Mouse (Mus musculus): ENCODE data around the gene Ipcef1.

The Ipcef1 gene

DNA sequence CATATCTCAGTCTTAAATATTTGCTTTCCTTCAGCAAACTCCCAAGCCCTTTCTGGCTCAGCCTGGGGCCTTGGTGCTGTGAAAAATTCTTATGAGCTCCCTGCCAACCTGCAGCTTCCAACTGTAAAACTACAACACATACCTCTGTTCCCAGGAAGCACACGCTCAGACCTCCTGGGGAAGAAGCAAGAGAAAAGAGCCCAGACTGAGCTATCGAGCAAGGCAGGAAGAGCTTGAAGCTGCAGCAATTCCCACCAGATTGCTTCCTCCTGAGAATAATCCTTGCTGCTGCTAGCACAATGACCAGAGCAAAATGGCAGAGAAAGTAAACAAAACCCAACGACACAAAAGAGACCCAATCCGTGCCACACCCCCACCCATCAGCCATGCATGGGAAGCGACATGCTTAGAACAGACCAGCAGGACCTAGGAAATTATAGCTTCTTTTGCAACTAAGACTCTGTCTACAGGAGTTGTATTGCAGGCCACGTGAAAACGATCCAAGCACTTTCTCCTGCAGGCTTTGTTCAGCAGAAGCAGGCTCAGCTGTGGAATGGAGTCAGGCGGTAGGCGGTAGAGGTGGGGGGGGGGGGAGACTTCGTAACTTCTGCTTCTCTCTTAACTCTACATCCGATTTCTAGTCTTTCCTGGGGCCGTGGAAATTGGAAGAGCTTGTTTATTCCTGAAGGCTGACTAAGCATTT is at the start of gene Ipcef1:
Gene Ipcef1, minus strand, starts transcription at position 164 of the 703 bp plus-strand sequence.
- CTCF ChIA-PET = no interaction called here

DNA sequence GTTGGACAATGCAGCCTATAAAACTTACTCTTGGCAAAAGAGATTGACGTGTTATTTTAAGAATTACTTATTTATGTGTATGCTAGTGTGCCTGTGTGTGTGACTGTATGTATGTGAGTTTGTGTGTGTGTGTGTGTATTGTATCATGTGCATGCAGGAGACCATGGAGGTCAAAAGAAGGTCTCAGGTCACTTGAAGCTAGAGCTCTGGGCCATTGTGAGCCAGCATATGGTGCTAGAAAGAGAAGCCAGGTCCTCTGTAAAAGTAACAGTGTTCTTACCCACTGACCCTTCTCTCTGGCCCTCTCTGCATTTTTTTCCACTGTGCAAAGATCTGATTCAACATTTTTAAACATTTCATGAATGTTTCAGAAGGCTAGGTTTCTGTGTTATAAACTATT is 25.7 kb upstream of the Ipcef1 start:
- CTCF ChIA-PET = no interaction called here

DNA sequence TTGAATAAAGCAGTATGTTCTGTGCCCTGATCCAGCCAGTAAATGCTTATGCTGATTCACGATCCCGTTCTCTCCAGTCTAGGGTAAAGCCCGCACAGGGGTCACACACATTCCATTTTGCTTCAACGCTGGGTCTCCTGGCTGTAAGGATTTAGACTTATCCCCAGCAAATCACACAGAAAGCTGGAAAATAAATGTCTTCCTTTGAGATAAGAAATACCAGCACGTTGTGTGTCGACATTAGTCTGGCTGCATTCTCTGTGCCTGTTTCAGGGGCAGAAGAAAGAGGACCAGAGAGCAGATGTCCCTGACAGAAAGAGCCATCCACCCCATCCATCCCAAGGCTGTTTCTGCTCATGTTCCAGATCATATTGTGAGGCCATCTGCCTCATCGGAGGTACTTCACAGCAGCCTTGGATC is 25.1 kb upstream of the Ipcef1 start:
- CTCF ChIA-PET = no interaction called here

DNA sequence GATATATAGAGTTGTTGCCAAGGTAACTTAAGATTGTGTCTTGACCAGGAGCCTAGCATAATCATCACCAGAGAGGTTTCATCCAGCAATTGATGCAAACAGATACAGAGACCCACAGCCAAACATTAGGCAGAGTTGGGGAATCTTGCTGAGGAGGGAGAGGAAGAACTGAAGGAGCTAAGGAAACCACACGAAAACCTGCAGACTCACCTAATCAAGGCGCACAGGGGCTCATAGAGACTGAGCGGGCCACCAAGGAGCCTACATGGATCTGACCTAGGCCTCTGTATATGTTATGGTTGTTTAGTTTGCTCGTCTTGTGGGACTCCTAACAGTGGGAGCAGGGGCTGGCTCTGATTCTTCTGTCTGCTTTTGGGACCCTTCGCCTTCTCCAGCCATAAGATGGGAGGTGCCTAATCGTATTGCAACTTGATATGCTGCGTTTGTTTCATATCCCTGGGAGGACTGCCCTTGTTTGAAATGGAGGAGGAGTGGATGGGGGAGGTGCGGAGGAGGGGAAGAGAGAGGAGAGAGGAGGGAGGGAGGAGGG is 24.5 kb upstream of the Ipcef1 start:
- CTCF ChIA-PET = no interaction called here

DNA sequence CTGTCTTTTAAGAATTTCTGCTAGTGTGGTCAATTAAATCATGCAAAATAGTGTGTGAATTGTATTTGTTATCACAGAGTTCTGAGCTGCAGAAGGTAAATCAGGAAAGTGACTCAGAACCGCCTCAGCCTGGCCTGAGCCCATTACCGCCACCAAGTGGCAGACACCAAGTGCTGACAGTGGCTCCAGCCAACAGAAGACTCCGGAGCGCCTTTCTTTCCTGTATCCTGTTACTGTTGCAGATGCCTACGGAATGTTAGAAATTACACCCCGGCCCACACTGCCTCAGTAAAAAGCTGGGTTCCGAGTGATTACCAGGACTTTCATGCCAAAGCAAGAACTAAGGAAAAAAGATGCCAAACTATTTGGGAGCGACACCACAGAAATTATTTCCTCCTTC is 23.9 kb upstream of the Ipcef1 start:
- CTCF ChIA-PET = no interaction called here

DNA sequence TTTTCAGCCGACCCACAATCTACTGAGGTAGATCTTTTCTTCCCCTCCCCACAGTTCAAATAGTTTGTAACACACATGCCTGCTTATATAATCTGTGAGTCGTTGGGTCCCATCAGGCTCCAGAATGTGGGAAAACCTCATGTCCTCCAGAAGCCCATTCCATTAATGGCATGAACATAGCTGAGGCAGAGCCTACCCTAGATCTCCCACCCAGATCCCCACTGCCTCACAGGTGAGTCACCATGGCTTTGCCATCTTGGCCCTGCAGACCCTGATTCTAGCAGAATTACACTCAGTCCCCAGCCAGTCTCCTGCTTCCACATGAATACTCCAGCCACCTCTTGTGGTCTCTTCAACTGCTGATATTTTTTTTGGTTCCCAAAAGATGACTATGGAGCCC is 23.4 kb upstream of the Ipcef1 start:
- CTCF ChIA-PET = no interaction called here

DNA sequence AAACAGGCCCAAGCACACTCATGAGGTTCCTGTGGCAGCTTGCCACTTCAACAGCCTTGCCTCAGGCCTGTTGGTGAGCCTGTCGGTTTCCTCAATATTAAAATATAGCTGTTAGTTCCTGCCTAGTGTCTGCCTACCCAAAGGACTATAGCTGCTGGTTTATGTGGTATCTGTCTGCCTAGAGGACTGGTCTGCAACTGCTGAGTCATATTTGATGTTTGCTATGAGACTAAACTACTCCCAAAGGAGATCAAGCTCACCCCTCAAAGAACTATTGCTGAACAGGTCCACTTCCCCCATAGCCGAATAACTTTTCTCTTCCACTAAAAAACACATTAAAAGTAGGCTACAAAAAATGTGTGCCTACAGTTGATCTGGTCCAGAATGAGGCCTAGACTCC is 22.0 kb upstream of the Ipcef1 start:
- CTCF ChIA-PET = no interaction called here

DNA sequence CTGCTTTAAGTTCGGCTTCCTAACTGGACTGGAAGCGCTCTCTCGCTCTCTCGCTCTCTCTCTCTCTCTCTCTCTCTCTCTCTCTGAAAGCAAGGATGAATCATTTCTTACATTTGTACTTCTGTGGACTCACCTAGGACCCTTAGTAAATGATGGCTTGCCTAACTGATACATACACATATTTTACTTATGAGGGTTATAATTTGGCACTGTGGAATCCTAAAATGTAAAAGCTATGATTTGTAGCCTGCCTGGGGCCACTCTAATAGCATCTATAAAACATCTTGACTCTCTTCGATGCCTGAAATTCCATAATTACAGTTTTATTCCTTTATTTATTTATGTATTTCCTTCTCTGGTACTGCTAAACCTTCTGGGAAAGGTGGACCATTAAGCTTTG is 18.6 kb upstream of the Ipcef1 start:
- CTCF ChIA-PET = no interaction called here

DNA sequence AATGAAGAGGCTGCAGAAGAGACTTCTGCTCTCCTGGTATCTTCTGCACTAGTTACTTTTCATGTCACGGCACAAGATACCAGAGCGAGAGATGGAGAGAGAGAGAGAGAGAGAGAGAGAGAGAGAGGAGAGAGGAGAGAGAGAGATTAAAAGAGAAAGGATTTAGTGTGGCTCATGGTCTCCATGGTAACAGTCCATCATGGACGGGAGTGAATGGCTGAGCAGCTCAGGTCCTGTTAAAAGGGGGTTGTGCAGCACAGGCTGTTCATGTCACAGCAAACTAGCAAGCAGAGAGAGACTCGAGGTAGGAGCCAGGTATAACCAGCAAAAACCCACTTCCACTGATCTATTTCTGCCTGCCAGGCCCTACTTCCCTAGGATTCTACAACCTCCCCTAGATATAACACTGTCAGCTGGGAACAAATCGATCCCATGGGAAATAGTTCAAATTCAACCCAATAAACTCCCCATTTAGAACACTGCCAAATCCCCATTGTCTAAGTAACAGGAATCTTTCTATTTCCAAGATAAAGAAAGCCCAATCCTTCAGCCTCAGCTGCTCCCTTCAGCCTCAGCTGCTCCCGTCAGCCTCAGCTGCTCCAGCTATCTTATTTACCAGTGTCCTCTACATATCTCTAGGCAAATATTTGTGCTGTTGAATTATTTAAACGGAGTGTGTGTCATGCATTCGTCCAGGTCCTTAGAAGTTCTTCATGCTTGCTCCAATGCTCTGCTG is 18.0 kb upstream of the Ipcef1 start:
- CTCF ChIA-PET = no interaction called here

DNA sequence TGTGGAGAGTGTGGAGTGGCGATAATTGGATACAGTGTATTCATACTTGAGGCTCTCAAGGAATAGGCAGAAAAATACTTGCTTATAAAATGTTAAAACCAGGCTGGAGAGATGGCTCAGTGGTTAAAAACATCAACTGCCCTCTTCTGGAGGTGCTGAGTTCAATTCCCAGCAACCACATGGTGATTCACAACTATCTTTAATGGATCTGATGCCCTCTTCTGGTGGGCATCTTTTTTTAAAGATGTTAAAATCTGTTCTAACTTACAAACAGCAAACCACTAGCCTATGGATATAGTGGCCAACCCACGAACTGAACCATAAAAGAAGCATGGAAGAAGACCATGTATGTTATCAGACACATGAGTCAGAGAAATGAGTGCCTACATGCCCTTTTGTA is 16.8 kb upstream of the Ipcef1 start:
- CTCF ChIA-PET = no interaction called here

DNA sequence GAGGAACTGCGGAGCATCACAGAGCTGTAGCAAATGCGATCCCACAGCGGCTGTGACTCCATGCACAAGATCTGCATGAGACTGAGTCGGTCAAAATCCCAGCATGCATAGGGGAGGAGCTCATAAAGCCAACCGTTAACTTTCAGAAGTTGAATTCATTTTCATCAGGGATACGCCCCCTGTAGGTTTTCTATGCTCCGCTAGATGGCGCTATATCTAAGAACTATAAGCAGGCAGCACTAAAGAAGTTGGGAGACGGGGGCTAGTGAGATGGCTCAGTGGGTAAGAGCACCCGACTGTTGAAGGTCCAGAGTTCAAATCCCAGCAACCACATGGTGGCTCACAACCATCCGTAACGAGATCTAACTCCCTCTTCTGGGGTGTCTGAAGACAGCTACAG is 16.3 kb upstream of the Ipcef1 start:
- CTCF ChIA-PET = no interaction called here

DNA sequence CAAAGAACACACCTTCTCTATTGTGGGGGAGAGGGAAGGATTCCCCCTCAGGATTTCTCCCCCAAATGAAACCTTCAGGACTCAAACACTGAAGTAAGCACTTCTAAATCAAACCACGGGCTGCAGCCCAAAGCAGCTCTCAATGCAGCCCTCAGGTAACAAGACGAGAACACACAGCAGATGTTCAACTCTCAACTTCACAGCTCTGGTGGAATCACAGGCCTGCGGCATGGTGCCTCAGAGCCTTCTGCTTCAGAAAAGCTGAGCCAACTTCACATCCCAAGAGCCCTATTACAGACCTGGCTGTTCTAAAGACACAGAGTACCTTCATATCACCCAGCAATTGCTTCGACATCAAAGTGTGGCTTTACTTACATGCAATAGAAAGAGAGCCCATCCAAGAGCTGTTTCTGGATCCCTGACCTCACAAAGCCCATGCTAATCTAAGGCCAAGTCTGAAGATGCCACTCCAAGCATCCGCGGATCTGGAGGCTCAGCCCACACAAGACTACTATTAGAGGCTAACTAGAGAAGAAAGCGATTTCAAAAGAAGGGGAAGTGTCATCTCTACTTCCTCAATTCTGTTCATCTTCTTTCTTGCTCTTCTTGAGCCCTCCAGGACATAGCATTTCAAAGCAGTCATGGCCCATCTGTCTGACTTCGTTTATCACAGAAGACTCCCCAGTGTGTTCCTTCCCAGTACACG is 11.6 kb upstream of the Ipcef1 start:
- CTCF ChIA-PET = interaction anchor here (0.6 kb wide), 1 partner anchor 174 kb away, joined by 3 read pairs; no protein-coding TSS in a partner anchor

DNA sequence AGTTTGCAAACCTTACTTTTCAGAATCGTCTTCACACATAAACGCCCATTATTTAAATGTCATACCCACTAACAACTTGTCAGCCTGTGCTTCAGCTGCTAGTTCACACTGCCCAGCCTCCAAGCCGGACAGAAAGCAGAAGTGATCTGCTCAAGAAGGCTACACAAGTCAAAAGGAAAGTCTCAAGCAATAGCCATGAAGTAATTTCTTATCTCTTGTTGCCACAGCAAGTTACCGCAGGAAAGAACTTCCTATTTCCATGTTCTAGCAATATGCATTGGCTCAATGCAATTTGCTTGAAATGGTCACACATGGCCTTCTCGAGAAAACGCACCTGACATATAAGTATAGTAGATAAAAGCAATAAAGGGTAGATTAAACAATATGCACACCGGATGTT is 10.7 kb upstream of the Ipcef1 start:
- CTCF ChIA-PET = no interaction called here

DNA sequence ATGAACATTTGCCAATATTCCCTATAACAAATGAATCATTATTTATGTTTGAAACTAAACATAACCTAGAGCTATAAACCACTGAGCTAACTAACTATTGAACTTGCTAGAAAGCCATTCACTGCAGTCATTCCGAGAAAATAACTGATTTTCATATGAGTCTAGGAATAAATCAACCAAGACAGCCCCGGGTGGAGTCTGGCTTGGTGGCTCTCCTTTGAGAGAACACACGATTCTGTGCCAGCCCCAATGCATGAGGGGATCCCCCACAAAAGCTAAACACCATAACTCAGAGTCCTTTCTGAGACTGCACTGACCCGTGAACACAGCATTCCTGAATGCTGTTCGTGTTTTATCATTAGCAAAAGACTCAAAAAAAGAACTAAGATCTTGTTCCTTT is 8.0 kb upstream of the Ipcef1 start:
- CTCF ChIA-PET = interaction anchor here (0.5 to 0.6 kb wide), 2 partner anchors 77 to 81 kb away, joined by 3 read pairs; no protein-coding TSS in a partner anchor

DNA sequence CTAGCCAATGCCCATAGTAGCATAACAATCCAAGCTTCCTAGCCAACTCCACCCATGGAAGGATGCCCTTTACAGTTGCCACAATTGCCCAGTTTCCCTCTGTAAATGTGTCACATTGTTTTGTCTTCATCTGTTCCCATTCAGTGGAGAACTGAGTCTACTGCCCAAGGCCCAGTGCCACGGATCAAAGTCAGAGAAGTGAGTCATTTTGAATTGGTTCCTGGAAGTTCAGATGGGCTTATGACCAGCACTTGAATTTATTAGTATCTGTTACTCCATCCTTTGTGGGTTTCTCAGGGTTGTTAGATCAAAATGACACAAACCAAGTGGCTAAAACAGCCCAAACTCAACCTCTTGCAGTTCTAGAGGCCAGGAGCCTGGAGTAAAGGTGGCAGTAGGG is 5.3 kb upstream of the Ipcef1 start:
- CTCF ChIA-PET = no interaction called here

DNA sequence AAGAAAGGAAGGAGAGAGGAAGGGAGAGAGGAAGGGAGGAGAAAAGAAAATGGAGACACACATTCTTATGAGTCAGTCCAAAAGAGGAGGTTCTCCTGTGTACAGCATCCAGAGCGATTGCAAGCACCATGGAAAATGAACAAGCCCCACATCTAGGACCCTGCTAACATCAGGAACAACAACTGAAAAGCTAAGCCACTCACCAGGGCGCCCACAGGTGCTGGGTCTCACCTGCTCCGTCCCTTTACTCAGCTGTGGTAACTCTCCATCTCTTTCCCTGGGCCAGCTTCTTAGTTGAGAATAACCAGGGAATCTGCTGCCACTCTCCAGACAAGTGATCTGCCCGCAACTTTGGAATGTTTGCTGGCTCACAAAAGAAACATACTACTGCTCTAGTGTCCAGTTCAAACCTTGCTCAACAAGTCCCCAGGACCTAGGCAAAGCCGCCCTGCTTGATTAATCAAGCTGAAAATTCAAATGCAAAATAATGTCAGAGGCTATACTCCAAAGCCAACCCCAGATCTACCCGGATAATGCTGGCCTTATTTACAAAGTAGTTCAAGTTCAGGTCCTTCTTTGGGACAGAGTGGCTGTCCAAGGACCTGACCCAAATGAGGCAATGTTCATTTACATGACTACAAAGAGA is 2.4 kb upstream of the Ipcef1 start:
- CTCF ChIA-PET = no interaction called here

DNA sequence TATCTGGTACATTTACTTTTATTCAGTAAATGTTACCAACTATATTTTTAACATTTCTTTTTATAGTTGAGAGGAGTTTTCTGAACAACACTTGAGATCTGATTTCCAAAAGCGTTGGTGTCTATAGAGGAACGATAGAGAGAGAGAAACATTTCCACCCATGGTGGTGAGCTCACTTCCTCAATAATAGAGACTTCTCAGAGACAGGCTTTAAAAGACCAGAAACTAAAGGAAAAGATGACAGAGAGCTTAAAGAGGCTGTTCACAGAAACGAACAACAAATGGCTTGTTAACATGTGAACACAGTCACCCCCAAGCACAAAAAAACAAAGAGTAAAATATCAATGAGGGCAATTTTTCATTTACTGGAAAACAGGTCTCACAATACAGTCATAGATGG is 2.4 kb downstream of the Ipcef1 start:
- CTCF ChIA-PET = no interaction called here

DNA sequence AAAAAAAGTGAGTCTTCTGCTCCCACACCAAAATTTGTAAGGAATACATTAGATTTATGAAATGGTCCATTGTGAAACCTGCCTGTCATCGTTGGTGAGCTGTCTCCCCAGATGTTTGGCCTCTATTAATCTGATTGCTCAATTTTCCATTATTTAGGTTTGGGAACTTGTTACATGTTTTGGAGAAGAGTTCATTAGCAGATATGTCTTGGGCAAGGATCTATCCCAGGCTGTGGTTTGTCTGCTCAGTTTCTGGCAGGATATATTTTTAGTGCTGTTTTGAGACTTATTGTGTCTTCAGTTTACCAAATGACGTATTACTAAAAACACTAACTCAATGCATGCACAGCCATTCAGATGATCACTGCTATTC is 4.4 kb downstream of the Ipcef1 start:
- CTCF ChIA-PET = no interaction called here

DNA sequence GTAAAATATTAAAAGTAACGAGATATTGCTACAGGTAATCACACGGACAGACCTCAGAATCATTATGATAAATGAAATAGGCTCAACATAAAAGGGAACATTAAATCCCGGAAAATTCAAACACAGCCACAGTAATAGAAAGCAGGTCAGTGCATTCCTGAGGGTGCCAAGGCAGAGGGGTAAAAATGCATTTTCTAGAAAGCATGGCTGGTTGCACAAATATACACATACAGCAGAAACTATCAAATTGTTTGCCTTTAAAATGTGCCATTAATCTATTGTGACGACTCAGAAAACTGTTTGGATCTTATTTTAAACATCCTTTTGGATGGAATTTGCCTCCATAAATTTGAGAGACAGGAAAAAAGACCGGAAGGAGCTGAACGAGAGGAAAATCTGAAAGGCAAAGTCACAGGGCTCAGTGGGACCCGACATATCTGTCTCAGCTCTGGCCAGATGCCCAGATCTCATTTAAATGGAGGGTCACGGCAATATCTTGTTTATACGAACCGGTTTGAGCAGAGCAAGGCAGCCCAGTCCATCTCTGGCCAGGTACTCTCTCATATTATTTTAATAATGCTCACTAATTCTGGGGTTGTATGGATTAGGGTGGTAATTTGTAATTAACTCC is 4.9 kb downstream of the Ipcef1 start:
- CTCF ChIA-PET = no interaction called here

DNA sequence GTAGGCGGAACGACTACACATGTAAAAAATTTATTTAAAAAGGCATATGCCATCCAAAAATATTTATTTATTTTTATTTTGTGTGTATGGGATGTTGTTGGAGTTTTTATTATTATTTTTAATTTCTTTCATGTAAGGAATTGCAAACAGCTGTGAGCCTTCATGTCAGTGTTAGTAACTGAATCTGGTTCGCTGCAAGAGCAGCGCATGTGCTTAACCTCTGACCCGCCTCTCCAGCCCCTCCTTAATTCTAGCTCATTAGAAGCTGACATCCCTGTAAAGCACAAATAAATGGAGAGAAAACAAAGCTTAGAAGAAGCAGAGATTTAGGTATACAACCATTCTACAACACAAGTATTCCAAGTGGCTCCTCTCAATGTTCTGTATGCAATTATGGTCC is 8.4 kb downstream of the Ipcef1 start:
- CTCF ChIA-PET = no interaction called here

DNA sequence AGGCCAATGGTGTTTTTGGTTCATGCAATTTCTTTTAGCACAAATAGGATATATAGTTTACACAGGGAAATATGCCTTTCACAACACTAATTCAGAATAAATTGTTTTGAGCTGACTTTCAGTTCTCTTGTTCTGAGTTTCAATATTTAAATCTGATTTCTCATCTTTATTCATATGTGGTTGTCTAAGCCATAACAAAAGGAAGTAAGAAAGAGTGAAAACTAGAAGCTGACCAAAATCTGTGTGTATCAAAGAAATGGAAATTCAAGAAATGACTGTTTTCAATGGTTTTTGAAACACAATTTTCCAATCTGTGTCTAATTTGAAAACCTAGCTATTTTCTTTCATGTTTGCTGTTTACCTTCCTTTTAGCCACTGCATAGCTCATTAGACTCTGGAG is 11.2 kb downstream of the Ipcef1 start:
- CTCF ChIA-PET = no interaction called here

DNA sequence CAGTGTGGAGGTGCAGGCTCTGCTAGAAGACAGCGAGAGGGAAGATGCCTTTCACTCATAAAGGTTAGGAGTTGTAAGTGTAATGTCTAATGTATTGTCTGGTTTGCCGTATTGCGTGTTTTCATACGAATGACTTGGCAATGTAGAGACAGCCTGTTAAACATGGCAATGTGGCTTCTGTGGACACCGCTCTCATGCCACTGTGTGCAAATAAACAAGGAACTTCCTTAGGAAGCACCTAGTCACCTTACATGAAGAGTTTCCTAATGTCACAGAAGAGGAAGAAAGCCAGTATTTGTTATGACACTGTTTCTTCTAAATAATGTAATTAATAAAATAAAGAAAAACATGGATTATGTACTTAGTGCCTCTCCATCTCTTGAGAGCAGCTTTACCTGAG is 15.1 kb downstream of the Ipcef1 start:
- CTCF ChIA-PET = no interaction called here

All from spleen, embryonic (tissue).